Mouse (Mus musculus): ENCODE results near the gene Cenpo. TPM values are rescaled to one million over a fixed set of nuclear protein-coding genes. Genes with fewer than 3 reads are reported as not detected.

Cenpo gene
- total RNA-seq, 2 experiments from 2014 or later: 25.9 to 41.1 TPM

DNA sequence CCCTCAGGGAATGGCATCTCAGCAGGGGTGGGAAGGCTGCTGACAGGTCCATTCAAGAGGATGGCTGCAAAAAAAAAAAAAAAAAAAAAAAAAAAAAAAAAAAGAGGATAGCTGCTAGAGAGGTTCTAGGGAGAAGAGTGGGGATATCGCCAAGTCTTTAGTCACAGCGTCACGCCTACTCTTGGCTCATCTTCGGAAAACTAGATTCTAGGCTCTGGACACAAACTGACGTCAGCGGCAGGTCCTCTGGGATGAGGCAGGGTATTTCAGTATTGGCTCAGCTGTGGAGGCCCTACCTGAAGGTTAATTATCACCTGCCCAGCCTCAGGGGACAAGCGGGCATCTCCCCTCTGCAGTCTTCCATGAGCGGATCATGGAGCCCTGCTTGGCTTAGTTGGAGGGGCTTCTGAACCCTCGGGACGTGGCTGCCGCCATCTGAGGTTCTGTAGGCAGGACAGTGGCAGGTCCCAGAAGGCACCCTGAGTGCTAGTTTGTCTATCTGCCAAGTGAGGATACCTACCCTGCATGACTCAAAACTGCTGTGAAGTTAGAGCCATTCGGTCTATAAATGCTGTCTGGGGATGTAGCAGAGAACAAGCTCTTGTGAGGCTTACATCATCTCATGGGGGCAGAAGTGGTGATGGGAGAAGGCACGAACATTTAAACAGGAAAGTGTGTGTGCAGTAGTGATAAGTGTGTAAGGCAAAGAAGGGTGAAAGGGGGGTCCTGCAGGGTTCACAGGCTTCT is 32.5 kb downstream of the Cenpo start:
- ATAC-seq (replicated peaks; ENCODE audit: poor library complexity, severe bottlenecking): no peak

- no peak for ATAC-seq (replicated peaks; ENCODE audit: poor library complexity, severe bottlenecking)
Observed at GRCm38 (mm10) chr12:4199271-4199670, 34.8 kb downstream of the Cenpo start.

DNA sequence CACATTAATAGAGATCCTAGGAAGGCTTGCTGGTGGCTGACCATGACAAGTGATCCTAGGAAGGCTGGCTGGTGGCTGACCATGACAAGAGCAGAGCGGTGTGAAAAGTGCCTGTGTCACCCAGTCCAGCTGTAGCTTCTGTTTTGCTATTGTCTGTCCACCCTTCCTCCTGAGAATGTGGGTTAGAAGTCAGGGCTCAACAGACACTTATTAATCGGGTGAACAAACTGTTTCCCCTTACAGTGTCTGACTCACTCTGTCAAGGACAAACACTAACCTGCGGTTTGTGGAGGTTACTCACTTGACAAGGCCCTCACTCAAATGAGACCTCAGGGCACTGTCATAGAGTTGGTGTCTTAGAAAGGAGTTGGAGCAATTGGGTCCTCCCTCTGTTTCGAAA is 35.4 kb downstream of the Cenpo start:
- no peak for ATAC-seq (replicated peaks; ENCODE audit: poor library complexity, severe bottlenecking)

- peak; percentile 76 for ATAC-seq (replicated peaks; ENCODE audit: poor library complexity, severe bottlenecking)
Observed at GRCm38 (mm10) chr12:4194643-4195042, 39.5 kb downstream of the Cenpo start.

DNA sequence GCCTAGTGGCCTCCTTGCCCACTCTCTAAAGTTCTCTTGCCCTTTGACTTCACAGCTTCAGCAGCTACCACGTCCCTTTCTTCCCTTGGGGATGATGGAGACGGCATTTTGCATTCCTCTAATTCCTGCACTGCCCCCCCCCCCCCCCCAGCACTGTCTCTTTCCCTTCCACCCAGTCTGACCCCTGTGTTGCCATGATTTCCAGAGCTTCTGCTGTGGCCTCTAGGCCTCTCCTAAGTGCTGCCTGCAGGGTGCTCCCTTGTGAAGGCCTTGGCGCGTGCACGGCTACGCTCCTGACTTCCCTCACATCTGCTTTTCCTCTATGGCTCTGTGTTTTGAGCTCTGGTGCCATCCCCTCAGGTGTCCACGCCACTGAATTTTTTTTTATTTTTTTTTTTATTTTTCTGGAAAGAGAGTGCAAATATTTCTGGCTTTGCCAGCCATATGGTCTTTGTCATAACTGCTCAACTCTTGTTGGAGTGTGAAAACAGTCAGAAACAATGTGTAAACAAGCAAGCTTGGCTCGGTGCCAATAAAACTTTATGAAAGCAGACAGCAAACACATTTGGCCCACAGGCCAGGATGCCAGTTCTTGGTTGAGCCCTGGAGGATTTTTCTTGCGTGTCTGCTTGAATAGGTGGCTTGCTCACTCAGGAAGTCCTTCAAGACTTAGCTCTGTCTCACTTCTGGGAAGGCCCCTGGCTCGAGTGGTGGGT is 40.9 kb downstream of the Cenpo start:
- no peak for ATAC-seq (replicated peaks; ENCODE audit: poor library complexity, severe bottlenecking)

- ATAC-seq (replicated peaks; ENCODE audit: poor library complexity, severe bottlenecking): no peak
Observed at GRCm38 (mm10) chr12:4192514-4192913, 41.6 kb downstream of the Cenpo start.

DNA sequence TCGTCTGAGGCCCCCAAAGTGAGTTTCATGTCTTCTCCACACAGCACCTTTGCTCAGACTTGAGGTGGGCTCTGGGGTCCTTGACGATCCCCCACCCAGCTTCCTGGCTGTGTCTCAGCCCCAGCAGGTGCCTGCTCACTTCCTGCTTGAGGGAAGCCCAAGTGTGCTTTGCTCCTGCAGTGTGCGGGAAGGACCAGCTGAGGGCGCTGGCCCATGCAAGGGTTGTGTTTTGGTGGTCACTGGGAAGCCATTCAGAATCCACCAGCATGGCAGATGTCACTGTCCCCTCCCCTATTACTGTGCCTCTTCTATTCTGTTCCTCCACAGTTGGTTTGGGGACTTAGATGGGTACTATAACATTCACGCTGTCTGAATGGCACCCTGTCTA is 45.0 kb downstream of the Cenpo start:
- peak; percentile 80 for ATAC-seq (replicated peaks; ENCODE audit: poor library complexity, severe bottlenecking)

DNA sequence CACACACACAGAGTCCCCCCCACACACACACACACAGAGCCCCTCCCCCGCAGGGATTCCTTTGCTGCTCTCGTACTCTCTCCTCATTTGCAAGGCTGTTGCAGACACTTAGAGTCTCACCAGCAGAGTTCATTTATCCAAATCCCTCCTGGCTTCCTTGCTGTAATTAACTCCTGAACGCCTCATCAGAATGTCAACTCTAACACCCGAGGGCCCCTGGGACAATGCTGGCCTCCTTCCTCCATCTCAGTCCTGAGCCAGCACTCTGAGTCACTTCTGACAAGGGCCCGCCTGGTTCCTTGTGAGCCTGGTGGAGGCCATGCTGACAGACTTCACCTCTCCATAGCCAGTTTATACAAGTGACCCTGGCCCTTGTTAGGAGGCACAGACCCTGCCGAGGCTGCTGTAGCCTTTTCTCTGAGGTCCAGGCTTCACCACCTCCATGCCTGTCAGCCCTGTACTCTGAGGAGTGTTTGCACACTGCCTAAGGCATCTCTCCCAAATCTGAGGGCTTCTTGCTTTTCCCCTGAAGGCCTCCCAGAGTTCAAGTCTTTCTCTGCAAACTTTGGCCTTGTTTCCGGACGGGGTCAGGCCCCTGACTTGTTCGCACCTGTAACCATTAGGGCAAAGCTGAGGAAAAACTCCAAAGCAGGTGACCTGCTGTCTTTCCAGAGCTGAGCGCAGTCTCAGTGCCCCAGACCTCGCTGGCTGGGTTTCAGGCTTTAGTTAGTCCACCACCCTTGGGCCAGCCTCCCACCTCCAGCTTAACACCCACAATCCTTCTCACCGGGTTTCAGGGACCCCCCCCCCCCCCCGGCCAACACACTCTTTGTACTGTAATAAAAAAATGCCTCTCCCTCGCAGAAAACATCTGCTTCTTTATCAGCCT is 45.7 kb downstream of the Cenpo start:
- peak; percentile 31 for ATAC-seq (replicated peaks; ENCODE audit: poor library complexity, severe bottlenecking)

GRCm38 (mm10) chr12:4184648-4185047 is 49.4 kb downstream of the Cenpo start:
- no peak for ATAC-seq (replicated peaks; ENCODE audit: poor library complexity, severe bottlenecking)

DNA sequence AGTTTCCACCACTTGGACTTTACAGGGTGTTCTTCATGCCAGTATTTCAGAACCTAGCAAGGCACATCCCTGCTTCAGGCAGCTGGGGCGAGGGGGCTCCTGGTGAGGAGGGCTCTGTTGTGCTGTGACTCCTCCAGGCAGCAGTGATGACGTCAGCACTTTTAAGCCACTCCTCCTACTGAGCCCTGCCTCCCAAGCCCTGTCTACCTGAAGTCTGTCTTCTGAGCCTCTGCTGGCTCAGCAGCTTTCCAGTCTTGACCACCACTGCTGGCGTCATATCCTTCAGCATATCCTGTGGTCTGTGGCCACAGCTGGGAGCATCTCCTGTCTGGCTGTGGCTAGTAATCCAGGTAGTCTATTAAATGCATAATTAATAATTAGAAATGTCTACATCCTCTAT is 53.6 kb downstream of the Cenpo start:
- ATAC-seq (replicated peaks; ENCODE audit: poor library complexity, severe bottlenecking): peak; percentile 62

- ATAC-seq (replicated peaks; ENCODE audit: poor library complexity, severe bottlenecking): peak; percentile 85
Observed at GRCm38 (mm10) chr12:4179671-4180233, 54.3 kb downstream of the Cenpo start.

- no peak for ATAC-seq (replicated peaks; ENCODE audit: poor library complexity, severe bottlenecking)
Observed at GRCm38 (mm10) chr12:4178839-4179238, 55.3 kb downstream of the Cenpo start.

GRCm38 (mm10) chr12:4173108-4173790 is 60.8 kb downstream of the Cenpo start:
- no peak for ATAC-seq (replicated peaks; ENCODE audit: poor library complexity, severe bottlenecking)

- no peak for ATAC-seq (replicated peaks; ENCODE audit: poor library complexity, severe bottlenecking)
Observed at GRCm38 (mm10) chr12:4169622-4170021, 64.5 kb downstream of the Cenpo start.

GRCm38 (mm10) chr12:4169058-4169457 is 65.0 kb downstream of the Cenpo start:
- no peak for ATAC-seq (replicated peaks; ENCODE audit: poor library complexity, severe bottlenecking)

DNA sequence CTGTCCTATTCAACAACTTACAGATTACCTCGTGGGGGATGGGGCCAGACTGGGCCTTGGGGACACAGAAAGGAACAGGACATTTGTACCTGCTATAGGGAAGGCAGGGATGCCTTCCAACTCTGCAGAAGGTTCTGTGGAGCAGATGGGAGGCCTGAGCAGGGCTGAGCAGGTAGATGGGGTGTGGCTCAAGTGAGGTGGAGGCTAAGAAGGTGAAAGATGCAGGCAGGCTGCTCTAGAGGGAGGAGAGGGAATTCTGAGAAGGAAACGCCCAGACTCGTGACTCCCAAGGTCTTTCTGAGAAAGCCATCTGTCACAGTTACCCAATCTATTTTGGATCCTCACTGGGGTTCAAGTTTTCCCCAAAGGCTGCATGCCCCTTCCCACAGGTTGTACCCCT is 67.1 kb downstream of the Cenpo start:
- no peak for ATAC-seq (replicated peaks; ENCODE audit: poor library complexity, severe bottlenecking)

DNA sequence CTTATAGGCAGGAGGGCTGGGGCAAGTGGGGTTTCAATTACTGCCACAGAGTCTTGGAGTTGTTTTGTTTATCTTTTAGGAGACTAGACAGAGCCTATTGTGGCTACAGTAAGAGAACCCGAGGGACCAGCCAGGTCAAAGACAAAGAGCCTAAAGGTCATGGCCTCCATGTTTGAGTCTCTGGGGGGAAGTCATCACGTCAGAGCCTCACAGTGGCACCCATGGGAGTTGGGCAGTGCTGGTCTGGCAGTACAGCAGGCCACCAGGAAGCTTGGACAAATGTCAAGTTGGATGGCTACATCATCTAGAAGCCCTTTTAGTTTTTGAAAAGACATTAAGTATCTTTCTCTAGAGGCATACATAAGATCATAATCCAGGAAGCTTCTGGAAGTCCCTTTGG is 71.2 kb downstream of the Cenpo start:
- no peak for ATAC-seq (replicated peaks; ENCODE audit: poor library complexity, severe bottlenecking)

DNA sequence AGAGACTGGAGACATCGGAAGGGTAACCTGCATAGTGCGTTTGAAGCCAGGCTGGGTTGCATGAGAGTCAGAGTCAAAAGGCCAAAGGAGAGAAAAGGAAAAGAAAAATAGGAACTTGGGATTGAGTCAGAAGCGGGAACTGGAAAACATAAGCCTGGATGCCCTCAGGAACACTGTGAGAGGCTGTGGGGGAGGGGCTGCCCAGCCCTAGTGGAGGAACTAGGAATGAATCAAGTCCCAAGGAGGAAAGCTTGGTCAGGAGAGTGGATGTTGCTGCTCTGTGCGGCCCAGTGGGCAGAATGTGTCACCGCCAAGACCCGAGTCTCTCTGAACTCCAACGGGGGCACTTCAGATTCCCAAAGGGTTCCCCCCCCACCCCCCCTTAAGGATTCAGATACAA is 73.8 kb downstream of the Cenpo start:
- no peak for ATAC-seq (replicated peaks; ENCODE audit: poor library complexity, severe bottlenecking)

DNA sequence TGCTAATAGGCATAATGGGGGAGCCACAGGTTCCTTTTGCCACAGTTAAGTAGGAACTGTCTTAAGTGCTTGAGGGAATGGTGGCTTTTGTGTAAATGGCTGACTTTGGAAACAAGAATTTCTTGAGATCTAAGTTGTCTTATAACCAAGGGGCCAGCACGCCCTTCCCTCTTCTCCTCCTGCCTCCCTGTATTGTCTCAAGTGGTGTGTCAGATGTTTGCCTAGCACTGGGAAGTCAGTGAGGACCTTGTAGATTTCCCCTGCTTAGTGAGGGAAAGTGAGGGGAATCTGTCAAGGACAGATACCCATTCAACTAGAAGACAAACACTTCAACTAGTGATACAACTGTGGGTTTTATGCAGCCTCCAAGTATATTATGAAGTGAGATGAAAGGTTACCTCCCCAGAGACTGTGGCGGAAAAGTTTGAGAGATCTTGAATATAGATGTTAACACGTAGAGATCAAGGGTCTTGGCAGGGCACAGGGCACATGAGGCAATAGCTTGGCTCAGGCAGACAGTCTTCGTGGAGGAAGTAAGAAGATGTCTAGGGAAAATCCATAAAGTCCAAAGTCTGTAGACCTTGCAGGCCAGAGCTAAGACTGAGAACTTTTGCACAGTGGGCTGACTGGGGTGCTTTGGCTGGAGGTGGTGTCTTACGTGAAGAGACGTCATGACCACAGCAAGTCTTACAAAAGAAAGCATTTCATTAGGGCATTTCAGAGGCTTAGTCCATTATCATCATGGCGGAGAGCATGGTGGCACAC is 75.0 kb downstream of the Cenpo start:
- no peak for ATAC-seq (replicated peaks; ENCODE audit: poor library complexity, severe bottlenecking)

Measured in granulocyte monocyte progenitor cell, adult 5-6 weeks (primary cell).